Mouse (Mus musculus) telencephalon, adult 2 months (tissue): ENCODE measurements around the gene Gm3336.

Experiments
- DNase-seq: peaks from one replicate; pipeline ENCODE4 v3.0.0-alpha.2; 2011; ENCODE audit warnings: low read depth, low spot score

Gm3336 gene

GRCm38 (mm10) chr8:70747211-70747890 is 29.0 kb downstream of the Gm3336 start:
- DNase-seq = no peak

GRCm38 (mm10) chr8:70748246-70749096 is 30.1 kb downstream of the Gm3336 start:
- DNase-seq = no peak

GRCm38 (mm10) chr8:70749097-70749674 is 30.8 kb downstream of the Gm3336 start:
- no peak for DNase-seq

- DNase-seq = no peak
Observed at GRCm38 (mm10) chr8:70750128-70750680, 31.9 kb downstream of the Gm3336 start.

GRCm38 (mm10) chr8:70752000-70752764 is 33.8 kb downstream of the Gm3336 start:
- DNase-seq = no peak

DNA sequence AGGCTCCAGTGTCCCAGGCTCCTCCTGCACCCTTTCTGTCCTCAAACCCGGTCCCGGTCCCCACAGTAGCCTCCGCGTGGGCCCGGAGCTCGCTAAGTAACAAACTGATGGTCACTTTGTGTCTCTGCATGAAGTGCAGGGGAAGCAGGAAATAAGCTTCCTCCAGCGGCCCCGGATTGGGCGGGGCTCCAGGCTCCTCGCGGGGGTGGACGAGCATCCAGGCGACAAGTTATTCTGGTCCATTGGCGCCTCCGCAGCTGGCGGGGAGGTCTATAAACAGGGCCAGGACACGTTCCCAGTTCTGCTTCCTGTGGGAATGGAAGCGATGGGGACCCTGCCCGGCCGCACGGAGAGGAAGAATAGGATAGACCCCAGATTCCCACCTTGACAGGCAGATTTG is 34.8 kb downstream of the Gm3336 start:
- DNase-seq = peak; percentile 79

- DNase-seq = peak; percentile 99
Observed at GRCm38 (mm10) chr8:70754043-70754870, 35.9 kb downstream of the Gm3336 start, which contains the start of gene Rab3a. Gene Rab3a (plus strand): TSS chr8:70754679.

GRCm38 (mm10) chr8:70754871-70755660 is 36.7 kb downstream of the Gm3336 start:
- no peak for DNase-seq

DNA sequence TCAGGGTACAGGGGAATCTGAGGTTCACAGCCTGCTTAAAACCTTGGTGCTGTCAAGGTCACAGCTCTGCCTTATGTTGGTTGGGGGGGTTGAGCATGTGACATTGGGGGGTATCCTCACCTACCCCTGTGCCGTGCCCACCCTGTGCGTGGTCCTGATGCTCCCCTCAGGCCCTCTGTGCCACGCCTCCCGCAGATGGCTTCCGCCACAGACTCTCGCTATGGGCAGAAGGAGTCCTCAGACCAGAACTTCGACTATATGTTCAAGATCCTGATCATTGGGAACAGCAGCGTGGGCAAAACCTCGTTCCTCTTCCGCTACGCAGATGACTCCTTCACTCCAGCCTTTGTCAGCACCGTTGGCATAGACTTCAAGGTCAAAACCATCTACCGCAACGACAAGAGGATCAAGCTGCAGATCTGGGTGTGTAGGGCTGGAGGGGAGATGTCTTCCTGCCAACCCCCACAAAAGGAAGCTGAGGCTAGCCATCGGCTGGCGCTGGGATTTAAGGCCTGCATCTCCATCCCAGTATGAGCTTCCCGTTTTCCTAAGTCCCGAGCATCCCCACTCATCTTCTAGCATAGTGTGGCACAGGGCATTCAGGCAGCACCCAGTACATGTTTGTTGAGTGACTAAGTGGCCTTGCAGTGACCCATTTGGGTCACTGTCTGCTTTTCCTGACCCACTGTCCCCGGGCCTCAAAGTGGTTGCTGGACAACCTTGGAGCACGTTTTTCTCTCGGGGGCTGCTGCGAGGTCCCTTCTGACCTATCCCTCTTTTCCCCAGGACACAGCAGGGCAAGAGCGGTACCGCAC is 37.5 kb downstream of the Gm3336 start:
- DNase-seq = no peak

GRCm38 (mm10) chr8:70756476-70757040 is 38.2 kb downstream of the Gm3336 start:
- DNase-seq = no peak

DNA sequence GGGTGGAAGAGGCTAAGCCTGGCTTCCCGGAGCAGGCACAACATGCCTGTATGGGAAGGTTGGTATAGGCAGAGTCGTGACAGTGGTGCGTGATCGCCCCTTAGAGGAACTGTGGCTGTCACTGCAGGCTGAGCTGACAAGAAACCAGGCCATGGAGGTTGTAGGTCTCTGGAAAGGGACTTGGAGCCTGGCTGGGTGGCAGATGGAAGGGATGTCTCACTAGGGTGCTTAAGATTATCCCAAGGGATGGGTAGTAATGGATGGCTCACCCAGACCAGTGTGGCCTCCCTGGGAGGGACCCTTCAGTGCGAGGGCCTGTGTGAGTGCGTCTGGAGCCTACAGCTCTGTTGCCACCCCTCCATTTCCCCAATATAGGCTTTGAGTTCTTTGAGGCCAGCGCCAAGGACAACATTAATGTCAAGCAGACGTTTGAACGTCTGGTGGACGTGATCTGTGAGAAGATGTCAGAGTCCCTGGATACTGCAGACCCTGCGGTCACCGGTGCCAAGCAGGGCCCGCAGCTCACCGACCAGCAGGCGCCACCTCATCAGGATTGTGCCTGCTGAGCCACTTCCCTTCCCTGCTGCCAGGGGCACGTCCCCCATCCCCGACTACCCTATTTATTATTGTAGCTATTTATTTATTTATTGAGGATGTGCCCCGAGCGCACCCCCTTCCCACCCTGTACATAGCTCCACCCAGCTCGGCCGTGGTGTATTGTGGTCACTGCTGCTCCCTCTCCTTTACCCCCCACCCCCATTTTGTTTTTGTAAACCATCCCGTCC is 39.4 kb downstream of the Gm3336 start:
- no peak for DNase-seq

DNA sequence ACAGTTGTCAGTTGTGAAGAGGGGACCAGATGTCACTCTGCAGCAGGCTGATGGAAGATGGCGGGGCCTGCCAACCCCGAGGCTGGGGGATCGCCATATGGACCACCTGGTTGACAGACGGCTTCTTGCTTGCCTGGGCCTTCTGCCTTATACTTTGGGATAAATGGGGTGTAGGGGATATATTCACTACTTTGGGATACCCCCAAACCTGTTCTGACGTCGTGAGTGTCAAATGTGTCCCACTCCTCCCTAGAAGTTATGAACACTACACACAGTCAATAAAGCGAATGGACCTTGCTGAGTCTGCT is 39.9 kb downstream of the Gm3336 start:
- DNase-seq = no peak

GRCm38 (mm10) chr8:70758616-70759561 is 40.5 kb downstream of the Gm3336 start:
- DNase-seq = no peak

GRCm38 (mm10) chr8:70760350-70760749 is 42.0 kb downstream of the Gm3336 start:
- no peak for DNase-seq

GRCm38 (mm10) chr8:70760775-70761406 is 42.5 kb downstream of the Gm3336 start, which contains the start of gene Mpv17l2:
Gene Mpv17l2 (minus strand): TSS chr8:70760946.
- peak; percentile 99 for DNase-seq

DNA sequence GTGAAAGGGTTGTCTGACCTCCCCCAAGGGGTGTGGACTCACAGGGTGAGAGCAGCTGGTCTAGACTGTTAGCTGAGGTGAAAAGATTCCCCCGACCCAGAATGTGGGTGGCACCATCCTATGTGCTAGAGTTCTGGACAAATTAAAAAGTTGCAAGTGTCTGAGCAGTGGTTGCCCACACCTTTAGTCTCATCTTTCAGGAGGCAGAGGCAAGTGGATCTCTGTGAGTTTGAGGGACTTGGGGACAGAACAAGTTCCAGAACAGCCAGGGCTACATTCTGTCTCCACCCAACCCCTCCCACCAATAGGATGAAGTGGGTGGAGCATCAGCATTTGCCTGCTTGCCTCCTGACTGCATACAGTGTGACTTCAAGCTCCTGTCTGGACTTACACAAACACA is 43.8 kb downstream of the Gm3336 start:
- DNase-seq = no peak
